Mouse (Mus musculus): ENCODE results near the gene Prkci.

Gene Prkci

DNA sequence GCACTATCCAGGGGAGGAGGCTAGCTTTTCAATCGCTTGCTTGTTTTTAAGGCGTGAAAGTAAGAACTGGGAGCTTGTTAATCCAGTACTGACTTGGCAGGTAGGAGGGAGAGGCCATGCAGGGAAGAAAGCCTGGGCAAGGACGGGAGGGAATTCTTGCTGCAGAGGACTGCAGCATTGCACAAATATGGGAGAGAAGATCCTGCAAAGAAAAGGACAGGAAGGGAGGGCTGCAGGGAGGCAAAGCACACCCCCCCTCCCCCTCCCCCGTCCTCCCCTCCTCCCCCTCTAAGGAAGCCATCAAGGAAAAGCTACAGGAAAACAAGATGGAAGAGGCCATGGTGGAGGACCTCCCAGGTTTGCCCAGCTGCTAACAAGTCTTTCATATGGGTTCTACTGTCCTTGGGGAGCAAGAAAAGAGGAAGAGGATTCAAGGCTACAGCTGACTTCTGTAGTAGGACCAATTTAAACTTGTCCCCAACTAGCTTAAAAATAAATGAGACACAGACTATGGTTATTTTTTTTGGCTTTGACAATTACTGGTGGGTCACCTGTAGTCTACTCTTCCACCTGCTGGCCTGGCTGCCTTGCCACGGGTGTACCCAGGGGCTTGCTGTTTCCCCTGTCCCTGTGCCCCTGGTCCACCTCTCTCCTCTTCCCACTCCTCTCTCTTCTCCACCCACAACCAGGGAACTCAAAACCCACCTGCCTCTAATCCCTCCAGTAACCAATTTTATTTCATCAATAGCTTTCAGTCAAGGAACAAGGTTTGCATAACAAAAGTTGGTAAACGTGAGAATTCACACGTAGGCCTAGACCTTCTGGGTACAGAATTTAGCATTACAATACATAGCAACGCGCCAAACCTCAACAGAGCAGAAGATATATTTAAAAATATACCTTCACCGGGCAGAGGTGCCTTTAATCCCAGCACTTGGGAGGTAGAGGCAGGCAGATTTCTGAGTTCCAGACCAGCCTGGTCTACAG, 93.5 kb downstream of the Prkci start:
- DNase-seq (ENCODE audit: low read depth), result no peak

DNA sequence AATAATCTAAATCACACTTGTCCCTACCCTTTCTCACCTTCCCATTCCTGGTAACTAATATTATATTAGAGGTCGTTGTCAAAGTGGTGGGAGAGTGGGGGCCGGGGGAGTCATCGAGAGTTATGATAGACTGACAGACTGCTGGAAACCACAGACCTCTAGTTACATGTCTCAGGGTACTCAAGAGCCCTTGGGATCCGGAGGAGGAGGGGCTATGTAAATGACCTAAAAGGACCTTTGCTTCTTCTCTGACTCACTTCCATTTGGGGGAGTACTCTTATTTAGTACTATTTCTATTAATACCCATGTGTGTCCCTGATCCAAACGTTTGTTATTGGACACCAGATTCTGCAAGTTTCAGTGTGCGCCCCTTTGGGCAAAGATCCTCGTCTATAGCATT, 94.4 kb downstream of the Prkci start:
- DNase-seq (ENCODE audit: low read depth), result no peak

DNA sequence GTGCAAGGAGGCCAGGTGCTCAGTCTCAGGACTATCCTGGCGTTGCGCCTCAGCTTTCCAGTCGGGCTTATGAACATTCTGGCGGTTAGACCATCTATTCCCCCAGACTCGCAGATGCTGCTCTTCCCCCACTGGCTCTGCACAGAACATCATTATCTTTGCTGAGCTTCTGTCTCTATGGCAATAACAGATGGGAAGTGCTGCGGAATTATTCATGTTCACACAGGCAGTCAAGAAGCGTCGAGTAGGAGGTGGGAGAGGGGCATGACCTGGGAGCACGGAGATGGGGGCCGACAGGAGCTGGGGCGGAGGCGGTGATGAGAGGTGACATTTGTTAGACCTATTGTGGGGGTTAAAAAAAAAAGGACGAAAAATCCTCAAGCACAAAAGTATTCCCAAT, 97.6 kb downstream of the Prkci start:
- DNase-seq (ENCODE audit: low read depth), result no peak

DNA sequence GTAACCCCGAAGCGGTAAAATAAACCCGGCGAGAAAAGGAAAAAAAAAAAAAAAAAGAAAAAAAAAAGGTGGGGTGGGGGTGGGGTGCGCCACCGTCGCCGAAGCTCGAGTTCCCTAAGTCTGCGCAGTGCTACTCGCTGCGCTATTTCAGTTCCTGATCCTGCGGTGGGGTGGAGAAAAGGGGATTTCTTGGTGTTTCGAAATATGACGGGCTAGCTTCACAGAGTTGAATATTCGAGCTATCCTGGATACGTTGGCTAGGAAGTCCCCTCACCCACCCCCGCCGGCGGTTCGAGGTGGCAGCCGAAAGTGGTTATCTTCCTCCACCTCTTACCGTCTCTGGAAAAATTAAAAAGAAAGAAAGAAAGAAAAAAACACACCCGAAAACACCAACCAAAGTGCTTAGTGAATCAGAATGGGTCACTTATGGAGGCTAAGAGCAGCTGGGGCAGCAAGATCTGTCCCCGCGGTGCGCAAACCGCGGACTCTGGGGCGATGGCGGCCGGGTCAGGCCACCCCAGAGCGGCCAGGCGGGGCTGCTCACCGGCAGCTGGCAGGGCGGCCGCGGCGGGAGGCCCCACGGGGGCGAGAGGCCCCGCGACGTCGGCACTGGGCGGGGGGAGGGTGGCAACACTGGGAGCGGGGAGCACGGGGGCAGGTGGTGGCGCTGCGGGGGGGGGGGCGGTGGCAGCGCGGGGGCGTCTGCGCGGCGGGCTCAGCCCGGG, 98.2 kb downstream of the Prkci start:
- peak; percentile 38 for DNase-seq (ENCODE audit: low read depth)

DNA sequence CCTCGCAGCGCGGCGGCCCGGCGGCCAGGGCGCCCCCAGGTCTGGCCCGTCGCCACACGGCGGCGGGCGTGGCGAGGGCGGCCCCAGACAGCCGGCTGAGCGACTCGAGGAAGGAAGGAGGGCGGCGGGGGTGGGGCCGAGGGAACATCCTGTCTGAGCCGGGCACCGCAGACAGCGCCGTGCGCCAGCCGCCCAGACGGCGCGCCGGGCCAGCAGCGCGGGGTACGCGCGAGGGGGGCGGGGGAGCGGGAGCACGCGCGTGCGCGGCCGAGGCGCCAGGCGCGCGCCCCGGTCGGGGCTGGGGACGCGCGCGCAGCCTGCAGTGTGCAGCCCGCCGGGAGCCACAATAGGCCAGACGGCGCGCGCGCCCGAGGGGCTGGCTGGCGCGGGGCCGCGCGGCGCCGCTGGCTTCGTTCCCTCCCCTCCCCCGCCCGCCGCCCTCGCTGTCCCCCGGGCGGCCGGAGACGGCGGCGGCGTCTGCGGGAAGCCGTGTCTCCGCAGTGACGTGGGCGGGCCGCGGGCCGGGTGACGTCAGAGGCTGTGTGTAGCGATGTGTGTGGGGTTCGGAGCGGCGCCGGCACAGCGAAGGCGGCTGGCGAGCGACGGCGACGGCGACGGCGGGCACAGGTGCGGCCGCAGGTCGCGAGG, 99.1 kb downstream of the Prkci start, which contains the start of gene Skil:
Skil (plus strand) TSS at position 528 of the 648 bp plus-strand sequence.
- peak; percentile 81 for DNase-seq (ENCODE audit: low read depth)

DNA sequence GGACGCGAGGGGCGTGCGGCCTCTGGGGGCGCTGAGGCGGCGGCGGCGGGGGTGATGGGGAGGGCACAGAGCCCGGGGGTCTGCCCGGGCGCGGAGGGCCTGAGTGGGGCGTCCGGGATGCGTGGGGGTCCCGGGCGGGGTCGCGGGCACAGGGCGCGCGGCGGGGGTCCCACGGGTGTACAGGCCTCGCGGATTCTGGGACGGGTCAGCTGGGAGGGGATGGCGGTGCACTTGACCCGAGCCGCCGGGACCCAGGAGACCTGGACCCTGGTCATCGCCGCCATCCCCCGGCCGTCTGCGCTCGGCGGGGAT, 99.6 kb downstream of the Prkci start:
- no peak for DNase-seq (ENCODE audit: low read depth)

GRCm38 (mm10) chr3:31095491-31096154, 100.1 kb downstream of the Prkci start:
- no peak for DNase-seq (ENCODE audit: low read depth)

DNA sequence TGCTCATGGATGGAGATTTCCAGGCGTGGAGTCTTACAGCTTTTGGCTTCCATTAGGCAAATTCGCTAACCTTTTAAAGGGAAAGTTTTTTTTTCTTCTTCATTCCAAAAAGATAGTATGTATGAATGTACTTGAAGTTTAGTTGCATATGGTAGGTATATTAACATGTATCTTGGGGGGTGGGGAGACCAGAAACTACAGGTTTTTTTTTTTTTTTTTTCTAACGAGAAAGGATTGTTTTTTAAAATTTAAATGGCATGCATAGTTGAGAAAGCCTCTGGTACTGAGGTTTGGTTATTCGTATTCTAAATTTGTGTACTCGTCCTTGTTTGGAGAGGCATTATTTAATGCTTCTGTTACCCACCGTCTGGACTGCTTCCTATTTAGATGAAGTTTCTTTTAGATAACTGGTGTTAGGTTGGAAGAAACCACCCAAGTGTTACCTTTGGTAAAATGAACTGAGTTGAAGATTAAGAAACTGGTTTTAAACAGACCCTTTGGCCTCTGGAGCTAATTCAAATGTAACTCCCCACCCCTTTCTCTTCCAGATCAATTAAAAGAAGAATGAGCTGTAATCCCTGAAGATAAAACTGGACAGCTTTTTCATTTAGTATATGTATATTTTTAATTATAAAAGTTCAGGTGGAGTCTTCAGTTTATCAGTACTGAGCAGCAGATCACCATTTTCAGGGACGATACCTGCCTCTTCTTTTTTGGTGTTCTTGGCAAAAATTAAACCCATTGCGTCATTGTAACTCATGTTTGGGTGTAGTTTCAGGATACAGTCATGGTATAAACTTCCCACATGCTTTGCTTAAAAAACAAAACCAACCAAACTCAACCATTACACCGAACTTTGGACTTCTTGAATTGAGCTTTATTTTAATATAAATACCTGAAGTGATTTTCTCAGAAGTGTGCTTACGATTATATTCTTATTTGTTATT, 100.9 kb downstream of the Prkci start:
- DNase-seq (ENCODE audit: low read depth), result no peak

DNA sequence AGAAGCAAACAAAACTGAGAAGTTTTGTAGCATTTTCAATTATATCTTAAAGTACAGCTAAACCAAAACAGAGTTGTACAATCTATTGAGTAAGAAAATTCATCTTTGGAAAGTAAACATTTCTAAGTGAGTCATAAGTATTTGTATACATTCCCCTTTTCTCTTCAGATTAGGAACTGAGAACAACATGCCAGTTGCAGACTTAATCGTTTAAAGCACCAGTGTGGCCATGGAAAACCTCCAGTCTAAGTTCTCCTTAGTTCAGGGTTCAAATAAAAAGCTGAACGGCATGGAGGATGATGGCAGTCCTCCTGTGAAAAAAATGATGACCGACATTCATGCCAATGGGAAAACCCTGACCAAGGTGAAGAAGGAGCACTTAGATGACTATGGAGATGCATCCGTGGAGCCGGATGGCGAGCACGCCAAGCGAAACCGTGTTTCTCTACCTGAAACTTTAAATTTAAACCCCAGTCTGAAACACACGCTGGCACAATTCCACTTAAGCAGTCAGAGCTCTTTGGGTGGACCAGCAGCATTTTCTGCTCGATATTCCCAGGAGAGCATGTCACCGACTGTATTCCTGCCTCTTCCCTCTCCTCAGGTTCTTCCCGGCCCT, 101.7 kb downstream of the Prkci start:
- DNase-seq (ENCODE audit: low read depth), result no peak

DNA sequence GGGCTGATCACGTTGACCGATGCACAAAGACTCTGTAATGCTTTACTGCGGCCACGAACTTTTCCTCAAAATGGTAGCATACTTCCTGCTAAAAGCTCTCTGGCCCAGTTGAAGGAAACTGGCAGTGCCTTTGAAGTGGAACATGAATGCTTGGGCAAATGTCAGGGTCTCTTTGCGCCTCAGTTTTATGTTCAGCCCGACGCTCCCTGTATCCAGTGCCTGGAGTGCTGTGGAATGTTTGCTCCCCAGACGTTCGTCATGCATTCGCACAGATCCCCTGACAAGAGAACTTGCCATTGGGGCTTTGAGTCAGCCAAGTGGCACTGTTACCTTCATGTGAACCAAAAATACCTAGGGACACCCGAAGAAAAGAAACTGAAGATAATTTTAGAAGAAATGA, 102.4 kb downstream of the Prkci start:
- no peak for DNase-seq (ENCODE audit: low read depth)

GRCm38 (mm10) chr3:31098556-31098955, 103.0 kb downstream of the Prkci start:
- no peak for DNase-seq (ENCODE audit: low read depth)

GRCm38 (mm10) chr3:31100026-31100425, 104.5 kb downstream of the Prkci start:
- no peak for DNase-seq (ENCODE audit: low read depth)

DNA sequence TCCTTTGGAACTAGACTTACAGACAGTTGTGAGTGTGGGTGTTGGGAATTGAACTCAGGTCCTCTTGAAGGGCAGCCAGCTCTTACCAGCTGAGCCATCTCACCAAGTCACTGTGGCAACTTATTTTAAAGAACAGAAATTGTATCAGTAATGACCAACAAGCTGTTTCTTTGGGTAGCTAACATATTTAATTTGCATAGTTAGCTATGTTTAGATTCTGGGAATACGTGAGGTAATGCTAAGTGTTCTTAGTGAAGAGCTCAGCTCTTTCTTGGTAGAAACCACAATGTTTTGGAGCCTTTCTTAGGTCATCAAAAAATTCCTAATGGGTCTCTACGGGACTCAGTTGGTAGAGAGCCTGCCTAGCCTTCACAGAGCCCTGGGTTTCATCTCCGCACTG, 105.3 kb downstream of the Prkci start:
- DNase-seq (ENCODE audit: low read depth), result no peak

Data from c-Kit-positive CD71-positive TER-119-negative erythroid progenitor cells, embryonic 14.5 days (primary cell).